Mouse (Mus musculus): Measurements from ENCODE around the gene Wscd2.

DNA sequence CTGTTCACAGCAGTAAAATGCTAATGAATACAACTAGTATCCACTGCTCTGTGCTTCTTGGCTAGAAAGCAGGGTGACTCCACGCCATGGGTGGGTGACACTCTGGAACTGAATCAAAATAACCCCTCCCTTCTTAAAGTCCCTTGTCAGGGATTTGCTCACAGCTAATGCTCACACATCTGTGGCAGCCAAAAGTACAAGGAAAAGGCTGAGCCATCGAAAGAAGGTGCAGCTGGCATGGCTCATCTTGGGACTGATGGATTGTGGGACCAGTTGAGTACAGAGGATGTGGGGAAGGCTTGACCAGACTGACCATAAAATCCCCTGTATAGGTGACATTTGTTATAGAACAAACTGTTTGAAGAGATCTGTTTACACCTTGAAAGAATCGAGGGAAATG lies 116.0 kb downstream of the Wscd2 start:
- TF ChIP-seq CTCF (IDR thresholded peaks at IDR 0.05; ENCODE audit: insufficient read depth, low read length): no peak
- no peak for TF ChIP-seq POLR2A (IDR thresholded peaks at IDR 0.05; ENCODE audit: borderline replicate concordance, extremely low read depth, low read depth, low read length)
